Mouse (Mus musculus): ENCODE results near the gene Birc2. TPM values are rescaled to one million over a fixed set of nuclear protein-coding genes. Genes with fewer than 3 reads are reported as not detected.

Birc2 gene
- polyA plus RNA-seq, 1 experiment, result 18.2 TPM

DNA sequence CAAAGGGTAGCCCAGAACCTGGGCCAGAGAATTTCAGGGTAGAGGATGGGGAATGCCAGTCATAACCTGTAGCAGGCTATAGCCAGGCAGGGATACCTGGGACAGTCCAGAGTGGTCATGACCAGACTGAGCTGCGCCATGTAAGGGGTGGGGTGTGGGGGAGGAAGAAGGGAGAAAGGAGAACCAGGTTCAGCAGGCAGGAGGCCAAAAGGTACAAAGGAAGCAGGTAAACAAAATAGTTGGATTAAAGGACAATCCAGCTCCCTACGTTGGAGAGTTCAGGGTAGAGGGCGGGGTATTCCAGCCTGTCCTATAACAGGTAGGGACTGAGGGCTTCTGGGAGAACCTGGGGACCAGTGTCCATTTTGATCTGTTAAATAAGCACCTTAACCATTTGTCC, 38.3 kb downstream of the Birc2 start:
- TF ChIP-seq GATA1 (IDR thresholded peaks at IDR 0.05; ENCODE audit: low read length), result no peak

DNA sequence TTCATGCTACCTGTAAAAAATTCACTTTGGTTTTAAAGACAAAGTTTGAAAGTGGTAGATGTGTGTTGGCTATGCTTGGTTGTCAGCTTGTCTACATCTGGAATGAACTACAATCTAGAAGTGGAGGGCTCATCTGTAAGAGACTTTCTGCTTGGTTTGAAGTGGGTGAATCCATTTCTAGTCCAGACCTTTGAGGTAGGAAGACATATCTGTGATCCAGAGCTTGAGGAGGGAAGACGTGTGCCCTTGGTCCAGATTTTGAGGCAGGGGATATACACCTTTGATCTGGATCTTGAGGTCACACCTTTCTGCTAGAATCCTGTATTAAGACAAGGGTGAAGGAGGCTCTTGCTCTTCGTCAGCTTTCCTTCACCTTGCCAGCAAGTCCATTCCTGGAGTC, 39.3 kb downstream of the Birc2 start:
- TF ChIP-seq GATA1 (IDR thresholded peaks at IDR 0.05; ENCODE audit: low read length), result no peak

DNA sequence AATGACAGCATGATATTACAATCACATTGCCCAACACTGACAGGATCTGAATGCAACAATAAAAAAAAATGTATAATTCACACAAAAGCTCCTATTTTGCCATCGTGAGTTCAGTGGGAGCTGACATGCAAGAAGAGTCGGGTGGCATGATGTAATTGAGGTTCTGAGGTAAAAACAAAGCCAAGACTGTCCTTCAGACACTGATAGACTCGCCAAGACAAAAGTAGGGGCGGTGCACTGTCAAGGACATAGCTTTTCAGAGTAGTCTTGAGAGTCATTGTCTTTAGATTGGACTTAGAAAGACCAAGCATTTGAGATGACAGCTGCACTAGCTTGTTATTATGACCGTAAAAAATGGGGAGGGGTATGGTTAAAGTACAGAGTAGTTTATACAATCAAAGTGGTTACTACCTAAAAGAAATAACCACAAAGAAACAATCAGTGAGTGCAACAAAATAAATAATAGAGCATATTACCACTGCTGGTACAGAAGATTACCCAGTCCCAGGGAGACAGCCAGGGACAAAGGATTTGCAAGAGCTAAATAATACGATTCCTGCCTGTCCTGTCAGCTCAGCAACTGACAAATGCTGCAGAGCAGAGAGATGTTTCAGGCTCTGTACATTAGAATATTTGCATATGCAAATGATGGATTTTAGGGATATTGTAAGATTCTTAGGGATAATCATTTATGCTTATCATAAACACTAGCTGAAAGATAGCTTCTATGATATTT, 40.6 kb downstream of the Birc2 start:
- no peak for TF ChIP-seq GATA1 (IDR thresholded peaks at IDR 0.05; ENCODE audit: low read length)

DNA sequence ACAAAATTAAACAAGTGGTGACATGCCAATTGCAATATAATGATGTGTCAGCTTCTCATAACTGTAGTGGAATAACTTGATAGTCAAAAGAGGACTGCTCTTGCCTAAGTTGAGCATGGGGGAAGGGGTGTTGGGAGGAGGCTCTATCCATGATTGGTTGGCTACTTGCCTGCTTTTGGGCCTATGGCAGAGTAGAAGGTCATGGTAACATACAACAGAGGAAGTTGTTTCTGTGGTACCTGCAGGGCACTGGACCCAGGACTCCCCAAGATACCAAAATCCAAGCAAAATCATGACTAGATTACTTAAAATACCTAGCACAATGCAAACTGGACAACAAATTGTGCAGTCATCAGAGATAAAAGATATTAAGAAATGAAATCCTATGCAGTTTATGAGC, 41.3 kb downstream of the Birc2 start:
- no peak for TF ChIP-seq GATA1 (IDR thresholded peaks at IDR 0.05; ENCODE audit: low read length)

DNA sequence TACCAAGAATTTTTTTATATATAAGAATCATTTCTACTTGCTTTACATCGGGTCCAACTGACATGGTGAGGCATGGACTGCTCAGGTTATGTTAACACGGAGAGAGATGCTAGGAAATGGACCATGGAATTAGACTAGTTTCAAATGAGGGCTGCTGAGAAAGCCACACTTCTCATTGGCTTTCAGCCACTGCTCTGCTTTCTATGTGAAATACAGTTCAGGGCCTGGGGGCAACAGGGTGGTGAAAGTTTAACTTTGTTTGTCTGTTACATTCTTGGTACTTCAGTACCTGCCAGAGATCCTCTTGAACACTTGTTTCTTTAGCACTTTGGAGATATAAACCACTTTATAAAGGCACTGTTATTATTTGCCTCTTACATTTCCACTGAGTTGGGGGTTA, 43.3 kb downstream of the Birc2 start:
- no peak for TF ChIP-seq GATA1 (IDR thresholded peaks at IDR 0.05; ENCODE audit: low read length)

DNA sequence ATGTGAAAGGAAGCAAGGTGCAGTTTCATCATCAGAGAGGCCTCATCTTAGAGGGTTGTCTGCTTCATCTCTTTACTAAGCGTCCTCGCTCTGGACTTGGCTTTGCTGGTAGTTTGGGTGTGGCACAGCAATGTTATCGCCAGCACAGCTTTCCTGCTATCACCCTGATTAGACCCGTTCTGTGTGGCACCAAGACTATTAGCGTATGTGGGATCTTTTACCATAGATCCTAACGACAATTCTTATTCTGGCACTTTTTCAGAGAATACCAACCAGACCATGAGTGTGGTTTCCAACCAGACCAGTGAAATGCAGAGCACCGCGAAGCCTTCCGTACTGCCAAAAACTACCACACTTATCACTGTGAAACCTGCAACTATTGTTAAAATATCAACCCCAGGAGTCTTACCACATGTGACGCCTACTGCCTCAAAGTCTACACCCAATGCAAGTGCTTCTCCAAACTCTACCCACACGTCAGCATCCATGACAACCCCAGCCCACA, 46.2 kb downstream of the Birc2 start:
- peak; percentile 91 for TF ChIP-seq GATA1 (IDR thresholded peaks at IDR 0.05; ENCODE audit: low read length)

DNA sequence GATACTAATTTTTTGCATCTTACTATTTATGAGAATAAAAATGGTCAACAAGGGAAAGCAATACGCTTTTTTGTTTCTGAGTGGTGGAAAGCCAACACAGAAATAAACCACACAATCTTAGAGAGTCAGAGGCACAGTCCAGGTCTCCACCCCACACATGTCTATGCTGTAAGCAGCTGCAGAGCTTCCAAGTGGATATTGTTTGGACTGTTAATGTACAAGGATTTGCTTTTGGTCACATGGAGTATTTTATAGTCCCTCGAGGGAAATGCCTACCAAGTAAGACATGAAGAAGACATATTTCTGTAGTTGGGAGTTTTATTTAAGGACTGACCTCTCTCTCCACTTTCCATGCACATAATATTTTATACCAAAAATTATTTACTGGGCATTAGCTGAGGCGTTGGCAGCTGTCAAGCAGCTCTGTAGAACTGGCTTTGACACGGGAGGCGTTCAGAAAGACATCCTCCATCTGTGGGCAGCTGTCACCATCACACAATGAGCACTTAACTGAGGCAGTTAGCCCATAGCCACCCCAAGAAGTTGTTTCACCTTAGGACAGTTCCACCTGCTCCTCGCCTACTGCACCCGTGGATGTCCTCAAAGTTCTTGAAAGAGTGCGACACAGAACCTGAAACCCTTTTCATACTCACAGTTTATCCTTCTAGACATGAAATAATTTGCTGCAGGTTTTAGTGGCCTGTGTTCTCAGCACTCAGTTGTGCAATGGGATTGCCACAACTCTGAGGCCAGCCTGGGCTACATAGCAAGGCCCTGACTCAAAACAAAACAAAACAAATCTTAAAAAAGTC, 46.9 kb downstream of the Birc2 start:
- no peak for TF ChIP-seq GATA1 (IDR thresholded peaks at IDR 0.05; ENCODE audit: low read length)

DNA sequence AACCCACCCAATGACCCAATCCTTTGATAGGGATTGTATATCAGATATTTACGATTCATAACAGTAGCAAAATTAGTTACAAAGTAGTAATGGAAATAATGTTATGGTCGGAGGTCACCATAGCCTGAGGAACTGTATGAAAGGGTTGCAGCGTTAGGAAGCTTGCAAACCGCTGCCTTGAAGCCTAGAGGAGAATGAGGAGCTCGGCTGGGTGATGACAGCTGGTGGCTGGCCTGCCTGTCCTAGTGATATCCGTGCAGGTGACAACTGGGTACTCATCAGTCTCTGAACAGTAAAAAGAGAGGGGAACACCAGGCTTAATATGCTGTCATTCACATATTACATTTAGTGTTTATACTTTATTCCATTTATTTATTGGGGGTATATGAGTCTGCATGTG, 48.5 kb downstream of the Birc2 start:
- TF ChIP-seq GATA1 (IDR thresholded peaks at IDR 0.05; ENCODE audit: low read length), result no peak

DNA sequence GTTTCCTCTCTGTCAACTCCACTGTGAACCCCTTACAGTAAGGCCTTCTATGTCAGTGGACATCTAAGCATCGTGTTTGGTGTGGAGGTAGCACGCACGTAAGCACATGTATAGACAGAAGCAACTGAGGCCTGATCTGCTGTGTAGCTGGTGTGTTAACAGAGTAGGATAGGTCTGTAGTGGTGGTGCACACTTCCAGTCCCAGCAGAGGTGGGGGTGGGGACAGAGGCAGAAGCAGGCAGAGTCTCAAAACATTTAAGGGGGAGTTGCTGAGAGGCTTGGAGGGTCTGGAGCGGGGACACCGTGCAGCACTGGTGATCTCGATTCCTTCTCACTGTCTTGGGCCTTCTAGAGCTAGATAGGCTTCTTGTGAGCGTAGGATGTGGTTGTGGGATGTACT, 50.8 kb downstream of the Birc2 start:
- TF ChIP-seq GATA1 (IDR thresholded peaks at IDR 0.05; ENCODE audit: low read length), result no peak

DNA sequence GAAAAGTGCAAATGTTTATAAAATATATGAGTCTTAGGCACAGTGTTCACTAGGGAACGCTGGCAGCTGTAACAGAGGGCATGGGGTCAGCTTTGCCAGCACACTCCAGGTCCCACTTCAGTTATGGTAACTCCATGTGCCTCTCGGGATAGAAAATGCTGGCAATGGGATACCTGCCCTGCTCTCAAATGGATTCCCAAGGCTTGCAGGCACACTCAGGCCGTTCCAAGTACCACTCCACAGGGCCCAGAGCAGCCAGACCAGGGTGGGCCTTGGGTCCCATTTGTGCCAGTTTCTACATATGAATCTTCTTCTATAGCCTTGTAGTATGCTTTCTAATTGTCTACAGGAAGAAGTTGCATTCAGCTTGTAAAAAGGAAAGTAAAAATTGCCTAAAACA, 51.5 kb downstream of the Birc2 start:
- TF ChIP-seq GATA1 (IDR thresholded peaks at IDR 0.05; ENCODE audit: low read length), result no peak

DNA sequence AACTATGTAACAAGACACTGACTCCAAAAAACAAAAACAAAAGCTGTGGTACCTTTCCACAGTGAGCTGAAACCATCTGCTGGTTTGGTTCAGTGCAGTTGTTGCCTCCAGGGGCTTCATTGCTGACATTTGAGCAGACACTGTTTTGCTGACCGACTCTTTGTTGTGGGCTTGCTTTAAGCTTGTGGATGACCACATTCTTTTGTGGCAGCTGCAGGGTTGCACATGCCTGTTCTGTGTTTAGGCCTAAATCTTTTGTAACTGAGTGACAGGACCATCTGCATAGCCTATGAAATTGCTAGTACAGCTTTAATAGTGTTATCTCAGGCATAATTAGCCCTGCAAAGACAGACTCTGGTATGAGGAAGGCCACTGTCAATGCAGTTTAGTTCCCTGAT, 52.2 kb downstream of the Birc2 start:
- TF ChIP-seq GATA1 (IDR thresholded peaks at IDR 0.05; ENCODE audit: low read length), result no peak

DNA sequence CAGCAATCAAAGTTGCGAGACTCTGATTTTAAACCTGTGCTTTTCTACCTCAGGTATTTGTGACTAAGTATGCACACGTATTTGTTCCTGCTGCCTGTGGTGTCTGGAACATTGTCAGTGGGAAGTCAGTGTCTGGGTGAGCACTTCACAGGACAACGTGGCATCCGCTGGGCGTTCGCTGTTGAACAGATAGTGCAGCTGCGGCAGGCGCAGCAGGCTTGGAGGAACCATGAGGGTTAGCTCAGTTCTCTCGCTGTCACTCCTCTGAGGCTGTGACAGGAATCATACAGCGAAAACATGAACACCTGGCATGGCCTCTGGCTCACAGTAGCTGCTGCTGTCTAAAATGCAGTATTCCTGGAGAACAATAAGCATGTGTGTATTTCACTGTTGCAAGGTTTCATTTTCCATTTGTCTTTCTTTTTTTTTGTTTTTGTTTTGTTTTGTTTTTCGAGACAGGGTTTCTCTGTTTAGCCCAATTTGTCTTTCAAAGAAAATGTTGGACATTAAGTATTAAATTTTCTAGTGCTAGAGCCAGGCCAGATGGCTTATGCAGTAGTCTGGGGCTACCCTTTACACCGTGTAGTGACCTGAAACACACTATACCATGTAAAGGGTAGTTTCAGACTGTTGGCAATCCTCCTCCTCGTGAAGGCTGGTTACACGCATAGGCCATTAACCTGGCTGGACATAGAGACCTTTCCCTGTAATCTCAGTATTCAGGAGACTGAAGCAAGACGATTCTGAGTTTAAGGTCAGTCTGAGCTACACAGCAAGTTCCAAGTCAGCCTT, 52.8 kb downstream of the Birc2 start:
- no peak for TF ChIP-seq GATA1 (IDR thresholded peaks at IDR 0.05; ENCODE audit: low read length)

DNA sequence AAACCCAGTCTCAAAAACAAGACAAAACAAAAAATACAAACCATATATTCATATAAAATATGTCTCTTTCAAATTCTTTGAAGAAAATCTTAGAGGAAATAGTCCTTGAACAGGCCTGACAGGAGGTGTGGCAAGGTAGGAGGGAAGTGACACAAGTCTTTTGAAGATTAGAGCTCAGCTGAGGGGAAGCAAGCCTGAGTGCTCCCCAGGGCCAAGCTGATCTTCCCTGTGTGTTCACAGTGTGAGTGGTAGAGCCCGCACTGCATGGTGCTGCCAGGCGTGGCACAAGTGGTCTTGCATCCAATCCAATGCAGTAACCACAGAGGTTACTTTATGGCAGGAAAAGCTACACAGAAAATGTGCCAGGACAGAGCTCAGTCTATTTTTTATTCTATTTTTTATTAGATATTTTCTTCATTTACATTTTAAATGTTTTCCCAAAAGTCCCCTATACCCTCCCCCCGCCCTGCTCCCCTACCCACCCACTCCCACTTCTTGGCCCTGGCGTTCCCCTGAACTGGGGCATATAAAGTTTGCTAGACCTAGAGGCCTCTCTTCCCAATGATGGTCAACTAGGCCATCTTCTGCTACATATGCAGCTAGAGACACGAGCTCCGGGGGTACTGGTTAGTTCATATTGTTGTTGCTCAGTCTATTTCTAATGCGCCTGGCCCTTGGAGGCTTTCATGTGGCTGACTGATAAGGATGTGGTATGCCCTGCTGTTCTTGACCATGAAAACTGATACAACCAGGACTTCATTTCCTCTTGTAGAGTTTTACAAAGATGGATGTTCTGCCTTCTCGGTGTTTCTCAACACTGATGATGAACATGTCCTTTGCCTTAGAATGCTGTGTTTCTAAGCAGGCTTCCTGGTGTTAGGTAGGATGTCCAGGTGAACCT, 56.4 kb downstream of the Birc2 start:
- no peak for TF ChIP-seq GATA1 (IDR thresholded peaks at IDR 0.05; ENCODE audit: low read length)

DNA sequence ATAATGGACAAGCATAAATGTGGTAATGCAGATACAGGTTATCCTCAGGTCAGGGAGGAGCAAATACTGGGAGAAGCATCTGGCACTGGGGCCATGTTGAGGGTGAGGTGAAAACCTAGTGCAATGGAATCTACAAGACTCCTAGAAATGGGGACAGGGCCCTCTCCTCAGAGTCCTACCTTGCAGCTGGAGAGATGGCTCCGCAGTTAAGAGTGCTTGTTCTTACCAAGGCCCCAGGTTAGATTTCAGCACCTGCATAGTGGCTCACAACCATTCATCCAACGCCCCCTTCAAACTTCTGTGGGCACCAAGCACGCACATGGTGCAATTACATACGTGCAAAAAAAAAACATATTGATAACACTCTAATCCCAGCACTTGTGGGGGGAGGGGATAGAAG, 57.1 kb downstream of the Birc2 start:
- TF ChIP-seq GATA1 (IDR thresholded peaks at IDR 0.05; ENCODE audit: low read length), result no peak

DNA sequence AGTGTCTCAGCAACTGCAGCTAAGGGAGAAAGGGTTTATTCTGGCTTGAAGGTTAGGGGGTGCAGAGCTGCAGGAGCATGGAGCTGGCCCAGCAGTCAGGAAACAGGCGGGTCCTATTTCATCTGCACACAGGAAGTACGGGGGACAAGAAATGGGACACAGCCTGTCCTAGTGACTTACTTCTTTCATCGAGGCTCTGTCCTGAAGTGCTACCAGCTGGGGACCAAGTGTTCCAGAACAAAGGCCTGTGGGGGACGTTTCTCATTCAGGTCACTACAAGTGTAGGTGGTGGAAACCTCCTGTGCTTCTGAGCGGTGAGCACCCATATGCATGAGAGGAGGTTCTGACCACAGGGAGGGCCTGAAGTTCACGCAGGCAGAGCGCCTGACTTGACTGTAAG, 58.1 kb downstream of the Birc2 start:
- no peak for TF ChIP-seq GATA1 (IDR thresholded peaks at IDR 0.05; ENCODE audit: low read length)

Data from G1E-ER4 (cell line).